In the genomic region with DNA sequence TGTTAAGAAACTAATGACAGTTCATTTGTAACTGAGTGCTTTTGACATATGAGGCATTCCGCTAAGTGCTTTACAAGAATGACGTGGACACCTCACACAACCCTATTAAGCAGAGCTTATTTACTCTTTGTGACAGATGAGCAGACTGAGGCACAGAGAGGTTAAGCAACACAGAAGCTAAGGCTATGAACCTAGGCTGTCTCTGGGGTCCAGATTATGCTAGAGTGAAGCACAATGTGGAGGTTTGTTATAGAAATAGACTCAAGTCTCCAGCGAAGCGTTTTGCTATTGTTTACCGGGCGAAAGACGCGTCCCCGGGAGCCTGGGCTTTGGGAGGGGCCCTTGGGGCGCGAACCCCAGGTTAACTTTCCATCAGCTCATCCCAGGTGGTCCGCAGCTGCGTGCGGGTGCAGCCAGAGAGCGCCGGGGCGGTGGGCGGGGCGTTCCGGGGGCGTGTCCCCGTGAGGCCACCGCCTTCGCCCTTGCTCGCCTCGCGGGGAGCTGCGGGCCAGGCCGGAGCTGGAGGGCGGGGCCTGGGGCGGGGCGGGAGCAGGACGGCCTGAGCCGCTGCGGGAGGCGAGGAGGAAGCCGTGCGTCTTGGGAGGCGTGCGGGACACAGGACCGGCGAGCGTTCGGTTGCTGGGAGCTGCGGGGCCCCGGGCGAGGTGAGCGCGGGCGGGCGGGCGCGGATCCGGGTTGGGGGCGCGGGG, we compare ENCODE assay signal across 8 mouse cellular contexts. TPM values are rescaled to one million over a fixed set of nuclear protein-coding genes. Genes with fewer than 3 reads are reported as not detected.
DNase-seq lines count a peak whose midpoint lies in the region; ATAC-seq and TF ChIP-seq lines count a peak whose summit lies in the region.

A gene (plus strand): TSS at position 546 of the 710 bp plus-strand sequence.

- H3K36me3 ChIP-seq in embryonic facial prominence, embryonic 10.5 days (replicated peaks): no peaks in the 10 kb centered on the region
- no peaks in the 10 kb centered on the region for H3K36me3 ChIP-seq in limb, embryonic 14.5 days (ENCODE audit: control insufficient read depth, insufficient read depth, low read length)
- H3K36me3 ChIP-seq in midbrain, embryonic 16.5 days (ENCODE audit: control insufficient read depth, insufficient read depth, low read length): no peaks in the 10 kb centered on the region

- WGBS in embryonic facial prominence, embryonic 10.5 days: 3% methylated on average over 56 of the region's 56 CpGs
- 5% methylated on average over 40 of the region's 56 CpGs for WGBS in limb, embryonic 14.5 days
- WGBS in midbrain, embryonic 16.5 days: 3% methylated on average over 51 of the region's 56 CpGs

- peak; percentile 54 for DNase-seq in layer of hippocampus, adult 11-12 months (ENCODE audit: low spot score)
- no peak for DNase-seq in layer of hippocampus, adult 9-10 months (ENCODE audit: low spot score)
- DNase-seq in embryonic facial prominence, embryonic 10.5 days (ENCODE audit: low spot score): peak; percentile 93
- DNase-seq in heart, adult 8-10 months (ENCODE audit: low spot score): peak; percentile 56
- peak; percentile 76 to 81 for DNase-seq in kidney, adult 8-10 months
- peak; percentile 80 for DNase-seq in limb, embryonic 14.5 days (ENCODE audit: low spot score)
- peak; percentile 67 for DNase-seq in spleen, postnatal 36 days (ENCODE audit: low spot score in 2 of 2)

- no peaks in the 10 kb centered on the region for H3K9me3 ChIP-seq in embryonic facial prominence, embryonic 10.5 days
- no peaks in the 10 kb centered on the region for H3K9me3 ChIP-seq in limb, embryonic 14.5 days (ENCODE audit: control insufficient read depth, low read length)
- H3K9me3 ChIP-seq in midbrain, embryonic 16.5 days (replicated peaks; ENCODE audit: control insufficient read depth, low read length, poor library complexity, severe bottlenecking): no peaks in the 10 kb centered on the region

- peak within 1 kb of the TSS; percentile 95 for H3K4me3 ChIP-seq in embryonic facial prominence, embryonic 10.5 days
- peak within 1 kb of the TSS; percentile 82 for H3K4me3 ChIP-seq in limb, embryonic 14.5 days (replicated peaks; ENCODE audit: low read length)
- H3K4me3 ChIP-seq in midbrain, embryonic 16.5 days (ENCODE audit: low read depth, low read length): peak within 1 kb of the TSS; percentile 82

- H3K4me2 ChIP-seq in limb, embryonic 14.5 days (replicated peaks; ENCODE audit: low read depth, low read length, severe bottlenecking): peak within 1 kb of the TSS; percentile 91
- peak within 1 kb of the TSS; percentile 89 for H3K4me2 ChIP-seq in midbrain, embryonic 16.5 days (ENCODE audit: low read length)

- 0 out of 2 replicates have a peak, but pooled peaks have one; percentile 57 for TF ChIP-seq POLR2A in limb, embryonic 14.5 days (IDR thresholded peaks at IDR 0.05; ENCODE audit: borderline replicate concordance, extremely low read depth, insufficient read depth, insufficient read length)

- peak within 1 kb of the TSS; percentile 93 for H3K27ac ChIP-seq in embryonic facial prominence, embryonic 10.5 days (replicated peaks)
- H3K27ac ChIP-seq in limb, embryonic 14.5 days (replicated peaks; ENCODE audit: low read depth, low read length): peak within 1 kb of the TSS; percentile 72
- peak within 1 kb of the TSS; percentile 79 for H3K27ac ChIP-seq in midbrain, embryonic 16.5 days (ENCODE audit: low read length)

- peak; percentile 92 for ATAC-seq in limb, embryonic 14.5 days (ENCODE audit: low FRiP score, low read depth)
- ATAC-seq in midbrain, embryonic 16.5 days: peak; percentile 69

- H3K4me1 ChIP-seq in embryonic facial prominence, embryonic 10.5 days: peaks cover 64% of the 10 kb centered on the region
- H3K4me1 ChIP-seq in limb, embryonic 14.5 days (ENCODE audit: control insufficient read depth, insufficient read depth, low read length): peaks cover 34% of the 10 kb centered on the region
- H3K4me1 ChIP-seq in midbrain, embryonic 16.5 days (ENCODE audit: control insufficient read depth, insufficient read depth, low read length): peaks cover 31% of the 10 kb centered on the region

- H3K9ac ChIP-seq in limb, embryonic 14.5 days (ENCODE audit: low read depth, low read length, severe bottlenecking): peak within 1 kb of the TSS; percentile 87
- peak within 1 kb of the TSS; percentile 88 for H3K9ac ChIP-seq in midbrain, embryonic 16.5 days (ENCODE audit: low read depth, low read length)

- 0 out of 2 replicates have a peak, but pooled peaks cover 9% of the 10 kb centered on the region for H3K27me3 ChIP-seq in embryonic facial prominence, embryonic 10.5 days (replicated peaks; ENCODE audit: low read depth, poor library complexity, severe bottlenecking)
- H3K27me3 ChIP-seq in limb, embryonic 14.5 days (ENCODE audit: control insufficient read depth, insufficient read depth, low read length): no peaks in the 10 kb centered on the region
- H3K27me3 ChIP-seq in midbrain, embryonic 16.5 days (ENCODE audit: control insufficient read depth, insufficient read depth, low read depth, low read length): no peaks in the 10 kb centered on the region

RNA-seq across cellular contexts. Expression of the gene that starts here (rescaled TPM):
- polyA plus RNA-seq in embryonic facial prominence, embryonic 10.5 days (2016; fragmentation: Nextera tagmentation; extraction: Ambion mirVana): 52.1 and 59.2 TPM in 2 replicates
- 10 to 100 TPM; 10.1 to 12.3 (median 12.0) TPM for total RNA-seq in heart, adult 8-10 months (2022)
- 20.4 and 27.4 TPM in 2 replicates for polyA plus RNA-seq in limb, embryonic 14.5 days (2012; rRNA removed)
- 38.4 and 43.2 TPM in 2 replicates for polyA plus RNA-seq in limb, embryonic 14.5 days (2014; fragmentation: Nextera tagmentation; extraction: Ambion mirVana)
- 93.6 and 100 TPM in 2 replicates for polyA plus RNA-seq in midbrain, embryonic 16.5 days (2015; fragmentation: Nextera tagmentation; extraction: Ambion mirVana)
